Mouse (Mus musculus) cerebellum, adult 2 months (tissue): Measurements from ENCODE around the gene Hist2h3c1. TPM values are rescaled to one million over a fixed set of nuclear protein-coding genes. Genes with fewer than 3 reads are reported as not detected.

ENCODE experiments used
- DNase-seq, 2 experiments: peaks; one replicate each; pipeline ENCODE4 v3.0.0; 2021
- H3K27ac ChIP-seq: fragments of 200-500 bp; 2 replicates; pipeline ENCODE4 v1.5.1; 2012; ENCODE audit warnings: low read length, control low read depth, inconsistent platforms; ENCODE audit not compliant: insufficient read depth
- H3K27me3 ChIP-seq: fragments of 200-500 bp; 2 replicates; pipeline ENCODE4 v1.6.1; 2012; ENCODE audit warnings: inconsistent platforms, mild to moderate bottlenecking, low read length, moderate library complexity; ENCODE audit not compliant: control insufficient read depth, insufficient read depth
- H3K4me1 ChIP-seq: fragments of 200-500 bp; 2 replicates; pipeline ENCODE4 v1.6.1; 2011; ENCODE audit warnings: low read length; ENCODE audit not compliant: control insufficient read depth, insufficient read depth
- H3K4me3 ChIP-seq: fragments of 200-500 bp; replicated peaks from 2 replicates; pipeline ENCODE3; 2011; ENCODE audit warnings: mild to moderate bottlenecking, low read depth, low read length, control low read depth; ENCODE audit not compliant: insufficient read depth
- CTCF ChIP-seq: fragments of 200-500 bp; IDR thresholded peaks from 2 replicates; pipeline ENCODE4 v1.5.1; 2011; ENCODE audit warnings: low read depth, mild to moderate bottlenecking, control low read depth, low read length, moderate library complexity, borderline replicate concordance; ENCODE audit not compliant: insufficient read depth
- POLR2A ChIP-seq: fragments of 200-500 bp; IDR thresholded peaks from 2 replicates; pipeline ENCODE4 v1.6.1; 2011; ENCODE audit warnings: low read length, control low read depth, borderline replicate concordance; ENCODE audit not compliant: insufficient read depth
- WGBS: fragments of 180-500 bp; shearing (Covaris S2); methylation state at CpG from one replicate; pipeline ENCODE4 v1.1.7; 2018; 5-methylcytosine and 5-hydroxymethylcytosine counted together
- polyA plus RNA-seq: library from polyadenylated mRNA; depleted of rRNA; stranded (reverse); fragments of >200 nt; gene quantifications from 2 replicates; pipeline ENCODE4 v1.2.3, GENCODE M21; 2012

Gene Hist2h3c1
- polyA plus RNA-seq, 1 experiment = not detected

- H3K27me3 ChIP-seq = no peaks in the 10 kb centered on the region
- no peaks in the 10 kb centered on the region for H3K4me1 ChIP-seq
- H3K27ac ChIP-seq = no peak overlapping the region
- WGBS = 29% methylated on average over 10 of the region's 10 CpGs
- H3K4me3 ChIP-seq = no peak overlapping the region
- TF ChIP-seq CTCF (no peak), POLR2A (no peak)
- DNase-seq = no peak
These were observed 8.3 kb downstream of the Hist2h3c1 start for GRCm38 (mm10) chr3:96254683-96255355.

- Histone ChIP-seq H3K27me3 (no peaks in the 10 kb centered on the region), H3K4me3 (no peak overlapping the region), H3K27ac (no peak overlapping the region), H3K4me1 (no peaks in the 10 kb centered on the region; the same call in 1 of the 2 replicates)
- WGBS = 86% methylated on average over 5 of the region's 5 CpGs
- TF ChIP-seq POLR2A = no peak
- TF ChIP-seq CTCF = no peak
- DNase-seq = no peak
These were observed 9.6 kb downstream of the Hist2h3c1 start for GRCm38 (mm10) chr3:96255926-96256593.

GRCm38 (mm10) chr3:96257190-96257589 lies 10.7 kb downstream of the Hist2h3c1 start:
- Histone ChIP-seq H3K4me1 (no peaks in the 10 kb centered on the region; the same call in 1 of the 2 replicates), H3K27me3 (no peaks in the 10 kb centered on the region), H3K27ac (no peak overlapping the region), H3K4me3 (no peak overlapping the region)
- TF ChIP-seq POLR2A (no peak), CTCF (no peak)
- 91% methylated on average over 3 of the region's 3 CpGs for WGBS
- no peak for DNase-seq

GRCm38 (mm10) chr3:96260220-96260619 lies 13.7 kb downstream of the Hist2h3c1 start:
- TF ChIP-seq CTCF (no peak), POLR2A (no peak)
- H3K27me3 ChIP-seq = no peaks in the 10 kb centered on the region
- H3K27ac ChIP-seq = no peak overlapping the region
- H3K4me3 ChIP-seq = no peak overlapping the region
- H3K4me1 ChIP-seq = peaks cover 3% of the 10 kb centered on the region; the same call in 1 of the 2 replicates
- WGBS = 75% methylated on average over 5 of the region's 5 CpGs
- no peak for DNase-seq

GRCm38 (mm10) chr3:96261623-96262022 lies 15.1 kb downstream of the Hist2h3c1 start:
- Histone ChIP-seq H3K4me3 (peak overlapping the region; percentile 72), H3K4me1 (peaks cover 3% of the 10 kb centered on the region; the same call in 1 of the 2 replicates), H3K27me3 (no peaks in the 10 kb centered on the region), H3K27ac (peak overlapping the region; percentile 75)
- WGBS = 32% methylated on average over 3 of the region's 3 CpGs
- DNase-seq = peak in 1 of 2 experiments; percentile 23
- no peak for TF ChIP-seq POLR2A
- TF ChIP-seq CTCF = no peak

- Histone ChIP-seq H3K27me3 (no peaks in the 10 kb centered on the region), H3K4me1 (peaks cover 3% of the 10 kb centered on the region; the same call in 1 of the 2 replicates), H3K27ac (peak overlapping the region; percentile 91), H3K4me3 (peak overlapping the region; percentile 72)
- peak; percentile 89 to 96 for DNase-seq
- TF ChIP-seq POLR2A = peak; percentile 80; the same call in 1 of the 2 replicates
- TF ChIP-seq CTCF = no peak
- WGBS = under 1% methylated on average over 19 of the region's 19 CpGs
These were observed 15.9 kb downstream of the Hist2h3c1 start for GRCm38 (mm10) chr3:96262216-96262875.

- peak within 1 kb of the TSS; percentile 91 for H3K27ac ChIP-seq
- DNase-seq = peak; percentile 98 to 99
- H3K4me1 ChIP-seq = peaks cover 6% of the 10 kb centered on the region; the same call in 1 of the 2 replicates
- peak within 1 kb of the TSS; percentile 72 for H3K4me3 ChIP-seq
- H3K27me3 ChIP-seq = no peaks in the 10 kb centered on the region
- WGBS = under 1% methylated on average over 40 of the region's 40 CpGs
- TF ChIP-seq POLR2A = peak; percentile 100
- TF ChIP-seq CTCF = no peak; the same call in 1 of the 2 replicates
These were observed 16.6 kb downstream of the Hist2h3c1 start, which contains the start of gene Hist2h4 for GRCm38 (mm10) chr3:96262979-96263550. Gene Hist2h4, minus strand, starts transcription at chr3:96263311.
